Mouse (Mus musculus) spleen, adult 2 months (tissue): ENCODE data around the gene Trim47. TPM values are rescaled to one million over a fixed set of nuclear protein-coding genes. Genes with fewer than 3 reads are reported as not detected.
"Not testable (repeated sequence)": the region's sequence is repeated elsewhere in the genome, so short reads cannot be mapped to it uniquely, and the experiment has no call there.

Source experiments
- DNase-seq, 2 experiments: peaks; one replicate each; pipeline versions ENCODE4 v3.0.0 to v3.0.0-alpha.2; 2012 to 2021; ENCODE audit warnings: low spot score in 2 of 2, low read depth in 1 of 2
- H3K27ac ChIP-seq: fragments of 200-500 bp; 2 replicates; pipeline ENCODE4 v1.5.1; 2012; ENCODE audit warnings: low read length, inconsistent platforms; ENCODE audit not compliant: insufficient read depth
- H3K27me3 ChIP-seq: fragments of 200-500 bp; 2 replicates; pipeline ENCODE4 v1.6.1; 2012; ENCODE audit warnings: mild to moderate bottlenecking, moderate library complexity, low read length, inconsistent platforms; ENCODE audit not compliant: control insufficient read depth, insufficient read depth
- H3K36me3 ChIP-seq: fragments of 200-500 bp; 2 replicates; pipeline ENCODE4 v1.6.1; 2012; ENCODE audit warnings: mild to moderate bottlenecking, low read length, inconsistent platforms; ENCODE audit not compliant: control insufficient read depth, insufficient read depth
- H3K4me1 ChIP-seq: fragments of 200-500 bp; 2 replicates; pipeline ENCODE4 v1.6.1; 2011; ENCODE audit warnings: inconsistent platforms; ENCODE audit not compliant: control insufficient read depth, insufficient read depth, insufficient read length
- H3K4me3 ChIP-seq: fragments of 200-500 bp; 2 replicates; pipeline ENCODE4 v1.5.1; 2011; ENCODE audit warnings: mild to moderate bottlenecking, inconsistent platforms; ENCODE audit not compliant: insufficient read depth, insufficient read length; ENCODE audit errors: extremely low read depth
- CTCF ChIP-seq: fragments of 200-500 bp; IDR thresholded peaks from 2 replicates; pipeline ENCODE4 v1.5.1; 2011; ENCODE audit warnings: mild to moderate bottlenecking, inconsistent platforms; ENCODE audit not compliant: insufficient read depth, insufficient read length, insufficient replicate concordance; ENCODE audit errors: extremely low read depth
- POLR2A ChIP-seq: fragments of 200-500 bp; IDR thresholded peaks from 2 replicates; pipeline ENCODE4 v1.6.1; 2011; ENCODE audit warnings: low read depth, low read length, inconsistent platforms
- WGBS: fragments of 180-500 bp; shearing (Covaris S2); methylation state at CpG from one replicate; pipeline ENCODE4 v1.1.7; 2018; 5-methylcytosine and 5-hydroxymethylcytosine counted together
- polyA plus RNA-seq: library from polyadenylated mRNA; depleted of rRNA; stranded (reverse); fragments of >200 nt; gene quantifications from 2 replicates; pipeline ENCODE4 v1.2.3, GENCODE M21; 2012

The Trim47 gene
- polyA plus RNA-seq, 1 experiment = 19.4 TPM

- no peak for DNase-seq
- 63% methylated on average over 5 of the region's 5 CpGs for WGBS
These were observed 30.5 kb downstream of the Trim47 start for GRCm38 (mm10) chr11:116096213-116097108.

GRCm38 (mm10) chr11:116095573-116095972 lies 31.4 kb downstream of the Trim47 start:
- no peaks in the 10 kb centered on the region for H3K36me3 ChIP-seq
- no peaks in the 10 kb centered on the region for H3K4me1 ChIP-seq
- H3K27me3 ChIP-seq = no peaks in the 10 kb centered on the region
- H3K4me3 ChIP-seq = no peak overlapping the region
- H3K27ac ChIP-seq = no peak overlapping the region
- DNase-seq = no peak
- TF ChIP-seq POLR2A (no peak), CTCF (no peak)
- WGBS = 27% methylated on average over 3 of the region's 3 CpGs

More at GRCm38 (mm10) chr11:116096213-116097108, 30.5 kb downstream of the Trim47 start:
- Histone ChIP-seq H3K27ac (no peak overlapping the region), H3K4me3 (no peak overlapping the region), H3K36me3 (no peaks in the 10 kb centered on the region), H3K4me1 (peaks cover 1% of the 10 kb centered on the region; the same call in 1 of the 2 replicates), H3K27me3 (no peaks in the 10 kb centered on the region)
- TF ChIP-seq CTCF = peak; percentile 4; the same call in 1 of the 2 replicates
- TF ChIP-seq POLR2A = no peak

DNA sequence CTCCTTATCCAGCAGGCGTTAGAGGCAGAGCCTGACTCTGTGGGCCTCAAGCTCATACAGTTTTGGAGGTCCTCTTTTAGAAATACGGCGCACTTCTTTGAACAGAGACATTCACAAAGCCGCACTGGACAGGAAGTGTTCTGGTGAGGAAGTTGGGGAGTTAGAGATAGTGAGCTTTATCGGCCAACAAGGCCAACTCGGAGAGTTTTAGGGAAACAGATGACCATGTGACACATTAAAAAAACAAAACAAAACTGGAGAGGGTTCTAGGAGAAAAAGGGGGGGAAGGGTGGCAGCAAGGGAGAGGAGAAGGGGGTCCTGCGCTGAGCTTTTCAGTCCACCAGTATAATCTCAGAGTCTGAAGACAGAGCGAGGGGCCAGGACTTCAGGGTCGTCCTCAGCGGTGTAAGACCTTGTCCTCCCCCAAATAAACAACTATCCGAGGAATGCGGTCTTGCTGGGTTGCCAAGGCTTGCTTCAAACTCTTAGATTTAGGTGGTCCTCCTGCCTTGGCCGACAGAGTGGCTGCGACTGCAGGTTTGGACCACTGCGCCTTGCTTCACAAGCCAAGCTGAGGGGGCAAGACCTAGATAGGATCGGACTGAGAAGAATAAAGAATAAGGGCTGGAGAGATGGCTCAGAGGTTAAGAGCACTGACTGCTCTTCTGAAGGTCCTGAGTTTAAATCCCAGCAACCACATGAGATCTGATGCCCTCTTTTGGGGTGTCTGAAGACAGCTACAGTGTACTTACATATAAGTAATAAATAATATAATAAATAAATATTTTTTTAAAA lies 33.0 kb downstream of the Trim47 start:
- H3K27ac ChIP-seq = peak overlapping the region; percentile 63
- TF ChIP-seq POLR2A (no peak), CTCF (no peak)
- no peak for DNase-seq
- H3K4me3 ChIP-seq = no peak overlapping the region
- H3K4me1 ChIP-seq = no peaks in the 10 kb centered on the region
- 31% methylated on average over 16 of the region's 16 CpGs for WGBS
- H3K36me3 ChIP-seq = no peaks in the 10 kb centered on the region
- H3K27me3 ChIP-seq = no peaks in the 10 kb centered on the region

- 88% methylated on average over 6 of the region's 6 CpGs for WGBS
- H3K4me1 ChIP-seq = not testable (repeated sequence)
These were observed 34.1 kb downstream of the Trim47 start for GRCm38 (mm10) chr11:116092959-116093358.

GRCm38 (mm10) chr11:116091591-116091990 lies 35.4 kb downstream of the Trim47 start:
- no peak for TF ChIP-seq POLR2A
- TF ChIP-seq CTCF = no peak
- 88% methylated on average over 6 of the region's 6 CpGs for WGBS
- DNase-seq = no peak
- H3K27me3 ChIP-seq = no peaks in the 10 kb centered on the region
- no peak overlapping the region for H3K4me3 ChIP-seq
- no peaks in the 10 kb centered on the region for H3K36me3 ChIP-seq
- no peaks in the 10 kb centered on the region for H3K4me1 ChIP-seq
- H3K27ac ChIP-seq = no peak overlapping the region

More at GRCm38 (mm10) chr11:116092959-116093358, 34.1 kb downstream of the Trim47 start:
- H3K27ac ChIP-seq, DNase-seq, H3K4me3 ChIP-seq, H3K36me3 ChIP-seq, H3K27me3 ChIP-seq: not testable (repeated sequence)

- H3K27ac ChIP-seq = no peak overlapping the region
- no peaks in the 10 kb centered on the region for H3K36me3 ChIP-seq
- WGBS = 90% methylated on average over 6 of the region's 6 CpGs
- no peak for TF ChIP-seq CTCF
- TF ChIP-seq POLR2A = no peak
- H3K4me3 ChIP-seq = no peak overlapping the region
- no peaks in the 10 kb centered on the region for H3K27me3 ChIP-seq
- DNase-seq = no peak
- peaks cover 3% of the 10 kb centered on the region; the same call in 1 of the 2 replicates for H3K4me1 ChIP-seq
These were observed 37.5 kb downstream of the Trim47 start for GRCm38 (mm10) chr11:116089545-116089944.
